Mouse (Mus musculus): ENCODE measurements around the gene Nfic.

Nfic gene

GRCm38 (mm10) chr10:81387716-81388115 is 67.7 kb downstream of the Nfic start:
- DNase-seq (ENCODE audit: low read depth, low spot score): no peak

- no peak for DNase-seq (ENCODE audit: low read depth, low spot score)
Measured at GRCm38 (mm10) chr10:81385603-81386306, 69.7 kb downstream of the Nfic start.

GRCm38 (mm10) chr10:81384605-81384982 is 70.8 kb downstream of the Nfic start:
- no peak for DNase-seq (ENCODE audit: low read depth, low spot score)

- peak; percentile 99 for DNase-seq (ENCODE audit: low read depth, low spot score)
Measured at GRCm38 (mm10) chr10:81383802-81384604, 71.4 kb downstream of the Nfic start, which contains the start of the genes Dohh and Gm48551. Dohh (plus strand) TSS chr10:81384428. Gm48551 (plus strand) TSS chr10:81384466.

GRCm38 (mm10) chr10:81382039-81382438 is 73.4 kb downstream of the Nfic start:
- DNase-seq (ENCODE audit: low read depth, low spot score): no peak

- no peak for DNase-seq (ENCODE audit: low read depth, low spot score)
Measured at GRCm38 (mm10) chr10:81379809-81380378, 75.5 kb downstream of the Nfic start.

GRCm38 (mm10) chr10:81379183-81379553 is 76.3 kb downstream of the Nfic start:
- no peak for DNase-seq (ENCODE audit: low read depth, low spot score)

- DNase-seq (ENCODE audit: low read depth, low spot score): peak; percentile 100
Measured at GRCm38 (mm10) chr10:81378553-81379182, 76.8 kb downstream of the Nfic start.

- no peak for DNase-seq (ENCODE audit: low read depth, low spot score)
Measured at GRCm38 (mm10) chr10:81377793-81378552, 77.5 kb downstream of the Nfic start, which contains the start of gene Fzr1. Fzr1 (minus strand) TSS chr10:81378516.

GRCm38 (mm10) chr10:81377362-81377664 is 78.1 kb downstream of the Nfic start:
- no peak for DNase-seq (ENCODE audit: low read depth, low spot score)

- no peak for DNase-seq (ENCODE audit: low read depth, low spot score)
Measured at GRCm38 (mm10) chr10:81376561-81377361, 78.7 kb downstream of the Nfic start.

- no peak for DNase-seq (ENCODE audit: low read depth, low spot score)
Measured at GRCm38 (mm10) chr10:81375322-81375721, 80.1 kb downstream of the Nfic start.

- no peak for DNase-seq (ENCODE audit: low read depth, low spot score)
Measured at GRCm38 (mm10) chr10:81367207-81367495, 88.3 kb downstream of the Nfic start.

- DNase-seq (ENCODE audit: low read depth, low spot score): no peak
Measured at GRCm38 (mm10) chr10:81366477-81367206, 88.8 kb downstream of the Nfic start.

GRCm38 (mm10) chr10:81365672-81366476 is 89.6 kb downstream of the Nfic start, which contains the start of gene 4930404N11Rik:
4930404N11Rik (minus strand) TSS chr10:81365816.
- no peak for DNase-seq (ENCODE audit: low read depth, low spot score)

- DNase-seq (ENCODE audit: low read depth, low spot score): no peak
Measured at GRCm38 (mm10) chr10:81365073-81365472, 90.4 kb downstream of the Nfic start.

- no peak for DNase-seq (ENCODE audit: low read depth, low spot score)
Measured at GRCm38 (mm10) chr10:81364666-81365065, 90.8 kb downstream of the Nfic start.

- no peak for DNase-seq (ENCODE audit: low read depth, low spot score)
Measured at GRCm38 (mm10) chr10:81363436-81364346, 91.7 kb downstream of the Nfic start.
